ENCODE assay signal across 17 mouse cellular contexts in the genomic region with DNA sequence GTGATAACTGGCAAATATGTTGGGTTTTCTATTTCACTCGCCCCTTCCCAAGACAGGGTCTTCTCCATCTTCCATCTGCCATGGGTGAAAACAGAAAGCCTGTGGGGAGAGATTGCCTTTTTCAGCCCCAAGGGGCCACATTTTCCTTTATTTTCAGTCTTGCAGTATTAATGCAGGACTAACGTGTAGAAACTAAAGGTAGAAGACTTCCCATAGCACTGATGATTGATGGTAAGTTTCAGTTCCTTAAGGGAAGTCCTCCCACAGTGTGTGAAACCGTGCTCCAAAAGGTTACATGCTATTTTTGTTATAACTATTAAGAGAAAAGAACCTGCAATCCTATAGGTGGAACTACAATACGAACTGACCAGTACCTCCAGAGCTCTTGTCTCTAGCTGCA.
"Had no signal": no experiment of that assay in that cellular context is flagged by ENCODE, and none has a peak within 500 bp of the region (broad histone marks: within the 10 kb centered on the region; RNA-seq: fewer than 3 reads in every experiment).

No protein-coding gene starts in this region.

- H3K9ac ChIP-seq: liver, embryonic 14.5 days; lung, embryonic 14.5 days; midbrain, embryonic 12.5 days; neural tube, embryonic 13.5 days; neural tube, embryonic 15.5 days had no signal

- H3K4me3 ChIP-seq: midbrain, embryonic 10.5 days; midbrain, embryonic 12.5 days; myocyte; neural tube, embryonic 13.5 days; neural tube, embryonic 15.5 days had no signal

- H3K27ac ChIP-seq: liver, embryonic 14.5 days; midbrain, embryonic 10.5 days; midbrain, embryonic 12.5 days; neural tube, embryonic 13.5 days; neural tube, embryonic 15.5 days had no signal

- H3K4me2 ChIP-seq: lung, embryonic 14.5 days; midbrain, embryonic 12.5 days; neural tube, embryonic 13.5 days; neural tube, embryonic 15.5 days had no signal

- H3K36me3 ChIP-seq: midbrain, embryonic 10.5 days; midbrain, embryonic 12.5 days; neural tube, embryonic 13.5 days; neural tube, embryonic 15.5 days had no signal

- DNase-seq: lung, adult 18-20 months; lung, embryonic 14.5 days; lung, postnatal 10 days; lung, postnatal 4 days; midbrain, embryonic 14.5 days; retina, postnatal 1 day; right cerebral cortex, adult 18-20 months; right cerebral cortex, postnatal 14 days; thymus, adult 18-20 months; thymus, postnatal 14 days; thymus, postnatal 36 days had no signal

- H3K4me1 ChIP-seq: midbrain, embryonic 12.5 days; neural tube, embryonic 13.5 days; neural tube, embryonic 15.5 days had no signal

- H3K9me3 ChIP-seq: midbrain, embryonic 10.5 days; midbrain, embryonic 12.5 days; neural tube, embryonic 13.5 days; neural tube, embryonic 15.5 days had no signal

- H3K27me3 ChIP-seq: midbrain, embryonic 12.5 days; neural tube, embryonic 13.5 days; neural tube, embryonic 15.5 days had no signal
